Mouse (Mus musculus): Measurements from ENCODE around the gene Rasl10a.

DNA sequence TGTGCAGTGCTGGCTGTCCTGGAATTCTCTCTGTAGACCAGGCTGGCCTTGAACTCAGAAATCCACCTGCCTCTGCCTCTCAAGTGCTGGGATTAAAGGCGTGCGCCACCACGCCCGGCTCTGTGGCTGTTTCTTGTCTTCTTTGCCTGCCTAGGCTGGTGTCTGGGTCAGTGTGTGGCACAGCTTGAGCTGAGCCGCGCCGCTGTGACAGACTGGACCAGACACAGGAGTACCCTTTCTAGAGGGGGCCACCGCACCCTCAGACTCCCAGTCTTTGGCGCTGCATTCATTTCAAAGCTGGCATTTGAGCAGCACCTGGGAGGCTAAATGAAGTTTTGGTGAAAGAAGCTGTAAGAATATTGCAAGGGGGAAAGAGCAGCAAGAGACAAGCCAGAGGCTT, 855 bp downstream of the Rasl10a start:
- TF ChIP-seq CTCF (IDR thresholded peaks at IDR 0.05; ENCODE audit: low read depth), result no peak
- TF ChIP-seq EP300 (IDR thresholded peaks at IDR 0.05; ENCODE audit: low read depth), result no peak
